Mouse (Mus musculus) heart, adult 2 months (tissue): ENCODE measurements at regions not wholly inside any gene's neighbourhood (a gene's known extent, or its start where the extent isn't known, plus 50 kb on each side); places are given as distances from the start of the nearest gene placed in this dataset.

ENCODE experiments used
- DNase-seq, 2 experiments: peaks; one replicate each; pipeline ENCODE4 v3.0.0; 2021
- H3K27ac ChIP-seq: fragments of 200-600 bp; 2 replicates; pipeline ENCODE4 v1.8.1; 2022
- H3K27me3 ChIP-seq: fragments of 200-500 bp; 2 replicates; pipeline ENCODE4 v1.6.1; 2012; ENCODE audit warnings: mild to moderate bottlenecking, low read length, inconsistent platforms, mixed read lengths; ENCODE audit not compliant: control insufficient read depth, insufficient read depth
- H3K36me3 ChIP-seq: fragments of 200-500 bp; 2 replicates; pipeline ENCODE4 v1.6.1; 2012; ENCODE audit warnings: low read length, inconsistent platforms; ENCODE audit not compliant: control insufficient read depth, insufficient read depth
- H3K4me1 ChIP-seq: fragments of 200-500 bp; 2 replicates; pipeline ENCODE4 v1.6.1; 2011; ENCODE audit warnings: low read length; ENCODE audit not compliant: control insufficient read depth, insufficient read depth
- H3K4me3 ChIP-seq: fragments of 200-600 bp; 2 replicates; pipeline ENCODE4 v1.8.1; 2022
- H3K79me2 ChIP-seq: fragments of 200-500 bp; replicated peaks from 2 replicates; pipeline ENCODE4 v1.6.1; 2012; ENCODE audit warnings: mild to moderate bottlenecking, inconsistent platforms, low read length, moderate library complexity, mixed read lengths; ENCODE audit not compliant: control insufficient read depth, insufficient read depth
- H3K9ac ChIP-seq: fragments of 200-500 bp; 2 replicates; pipeline ENCODE4 v1.6.1; 2012; ENCODE audit warnings: low read depth, mild to moderate bottlenecking, control low read depth, inconsistent platforms, low read length, mixed read lengths
- CTCF ChIP-seq: fragments of 200-600 bp; IDR thresholded peaks from 2 replicates; pipeline ENCODE4 v1.8.1; 2022; ENCODE audit warnings: antibody characterized with exemption, mild to moderate bottlenecking, moderate library complexity
- EP300 ChIP-seq: fragments of 200-500 bp; IDR thresholded peaks from 2 replicates; pipeline ENCODE4 v1.6.1; 2011; ENCODE audit warnings: low read depth, low read length, control low read depth; ENCODE audit not compliant: insufficient read depth
- POLR2A ChIP-seq: fragments of 200-500 bp; IDR thresholded peaks from 2 replicates; pipeline ENCODE4 v1.6.1; 2011; ENCODE audit warnings: mild to moderate bottlenecking, low read depth, low read length, control low read depth; ENCODE audit not compliant: insufficient read depth
- WGBS: fragments of 180-500 bp; shearing (Covaris S2); methylation state at CpG from one replicate; pipeline ENCODE4 v1.1.7; 2018; 5-methylcytosine and 5-hydroxymethylcytosine counted together
- intact Hi-C: fragments of 180-260 bp; cut with DNase I; formaldehyde crosslinking; loops from one replicate; pipeline ENCODE4 v1.15.1; 2025

GRCm38 (mm10) chr8:11060604-11061003 is 52.3 kb upstream of the Irs2 start:
- no peak overlapping the region for H3K9ac ChIP-seq
- no peak overlapping the region for H3K4me3 ChIP-seq
- no peak for DNase-seq
- no peak overlapping the region for H3K27ac ChIP-seq
- TF ChIP-seq POLR2A, result no peak
- TF ChIP-seq CTCF, result no peak
- no peak for TF ChIP-seq EP300
- H3K4me1 ChIP-seq, result no peaks in the 10 kb centered on the region
- no peaks in the 10 kb centered on the region for H3K36me3 ChIP-seq
- 80% methylated on average over 3 of the region's 3 CpGs for WGBS
- H3K79me2 ChIP-seq, result no peaks in the 10 kb centered on the region
- no peaks in the 10 kb centered on the region for H3K27me3 ChIP-seq
- intact Hi-C loops, result no loop called here

- H3K27ac ChIP-seq, result no peak overlapping the region
Measured at GRCm38 (mm10) chr8:11058392-11058791, 50.1 kb upstream of the Irs2 start.

More at GRCm38 (mm10) chr8:11058392-11058791, 50.1 kb upstream of the Irs2 start:
- Histone ChIP-seq H3K4me1 (no peaks in the 10 kb centered on the region), H3K4me3 (no peak overlapping the region), H3K36me3 (no peaks in the 10 kb centered on the region), H3K27me3 (no peaks in the 10 kb centered on the region), H3K9ac (no peak overlapping the region), H3K79me2 (no peaks in the 10 kb centered on the region)
- TF ChIP-seq EP300 (no peak), CTCF (no peak), POLR2A (no peak)
- WGBS, result 85% methylated on average over 3 of the region's 3 CpGs
- intact Hi-C loops, result no loop called here
- DNase-seq, result no peak
